Mouse (Mus musculus): ENCODE data around the gene Myh14.

DNA sequence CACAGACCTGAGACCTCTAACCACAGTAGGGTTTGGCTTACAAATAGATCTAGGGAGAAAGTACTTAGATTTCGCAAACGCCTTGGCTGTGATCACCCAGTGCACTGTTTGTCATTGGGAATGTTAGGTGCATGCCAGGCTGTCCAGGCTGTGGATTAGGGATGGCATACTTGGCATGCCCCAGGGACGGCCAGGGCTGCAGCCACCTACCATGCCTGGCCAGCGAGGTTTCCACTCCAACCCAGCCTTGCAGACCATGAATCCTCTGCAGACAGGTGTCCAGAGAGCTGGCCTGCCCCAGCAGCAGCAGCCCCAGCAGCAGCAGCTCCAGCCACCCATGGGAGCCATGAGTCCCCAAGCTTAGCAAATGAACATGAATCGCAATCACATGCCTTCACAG, 25.4 kb downstream of the Myh14 start:
- TF ChIP-seq CTCF (IDR thresholded peaks at IDR 0.05; ENCODE audit: insufficient read depth, low read depth, low read length) = no peak
- TF ChIP-seq POLR2A (IDR thresholded peaks at IDR 0.05; ENCODE audit: insufficient read depth, low read depth, low read length) = no peak

Measured in olfactory bulb, adult 2 months (tissue).